ENCODE assay signal across 38 mouse cellular contexts in the genomic region with DNA sequence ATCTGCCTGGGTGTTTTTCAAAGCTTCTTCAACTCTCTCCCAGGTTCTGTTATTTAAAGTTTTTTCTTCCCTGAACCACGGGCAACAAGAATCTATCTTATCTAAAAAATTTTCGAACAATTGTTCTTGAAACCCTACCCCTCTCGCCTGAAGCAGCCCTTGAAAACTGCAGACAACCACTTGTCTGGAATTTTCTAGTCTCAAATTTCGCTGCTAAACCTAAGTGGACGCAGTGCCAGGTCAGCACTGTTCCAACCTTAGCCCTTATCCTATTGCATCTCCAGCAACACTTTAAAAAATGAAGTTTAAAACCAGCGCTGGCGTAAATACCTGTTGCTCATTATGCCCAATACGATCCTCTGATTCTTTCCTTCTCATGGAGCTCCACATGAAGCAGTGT. TPM values are rescaled to one million over a fixed set of nuclear protein-coding genes. Genes with fewer than 3 reads are reported as not detected.
"Had no signal": no experiment of that assay in that cellular context is flagged by ENCODE, and none has a peak within 500 bp of the region (broad histone marks: within the 10 kb centered on the region; RNA-seq: fewer than 3 reads in every experiment).

No protein-coding gene starts in this region.

- H3K27ac ChIP-seq: heart, adult 2 months; heart, embryonic 10.5 days; heart, embryonic 13.5 days; heart, embryonic 15.5 days; hindbrain, embryonic 10.5 days; hindbrain, embryonic 12.5 days; hindbrain, embryonic 13.5 days; hindbrain, embryonic 14.5 days; hindbrain, embryonic 15.5 days; hindbrain, postnatal 0 days; intestine, embryonic 15.5 days; kidney, embryonic 15.5 days; kidney, postnatal 0 days; layer of hippocampus, adult 2 months had no signal

- H3K9me3 ChIP-seq: heart, embryonic 10.5 days; heart, embryonic 12.5 days; heart, embryonic 13.5 days; heart, embryonic 15.5 days; hindbrain, embryonic 10.5 days; hindbrain, embryonic 12.5 days; hindbrain, embryonic 13.5 days; hindbrain, embryonic 15.5 days; intestine, embryonic 15.5 days; kidney, embryonic 15.5 days had no signal

- H3K27me3 ChIP-seq: heart, embryonic 12.5 days; heart, embryonic 13.5 days; heart, embryonic 15.5 days; hindbrain, embryonic 12.5 days; hindbrain, embryonic 13.5 days; hindbrain, embryonic 15.5 days; intestine, embryonic 15.5 days; kidney, embryonic 15.5 days had no signal

- ATAC-seq: hindbrain, embryonic 16.5 days; hindbrain, postnatal 0 days; inflammation-experienced regulatory T-cells, adult 6 months; intestine, embryonic 15.5 days; intestine, embryonic 16.5 days; intestine, postnatal 0 days had no signal

- H3K4me2 ChIP-seq: heart, embryonic 11.5 days; heart, embryonic 12.5 days; heart, embryonic 13.5 days; heart, embryonic 15.5 days; hindbrain, embryonic 12.5 days; hindbrain, embryonic 13.5 days; hindbrain, embryonic 14.5 days; hindbrain, embryonic 15.5 days; intestine, embryonic 15.5 days; kidney, embryonic 15.5 days had no signal

- DNase-seq: heart, adult 2 months; heart, postnatal 36 days; kidney, adult 11 months; kidney, adult 18-20 months; kidney, adult 2 months; kidney, adult 8-10 months; kidney, adult 9 months; kidney, postnatal 14 days; kidney, postnatal 25 days; kidney, postnatal 36 days; layer of hippocampus, adult 9-11 months had no signal

- H3K4me1 ChIP-seq: hindbrain, embryonic 10.5 days; hindbrain, embryonic 12.5 days; hindbrain, embryonic 13.5 days; hindbrain, embryonic 15.5 days; intestine, embryonic 15.5 days; kidney, embryonic 15.5 days had no signal

- H3K9ac ChIP-seq: heart, embryonic 12.5 days; heart, embryonic 13.5 days; heart, embryonic 15.5 days; hindbrain, embryonic 12.5 days; hindbrain, embryonic 13.5 days; hindbrain, embryonic 14.5 days; hindbrain, embryonic 15.5 days; intestine, embryonic 15.5 days; kidney, embryonic 15.5 days had no signal

- H3K4me3 ChIP-seq: heart, adult 2 months; heart, embryonic 10.5 days; heart, embryonic 12.5 days; heart, embryonic 13.5 days; heart, embryonic 15.5 days; hindbrain, embryonic 10.5 days; hindbrain, embryonic 12.5 days; hindbrain, embryonic 13.5 days; hindbrain, embryonic 15.5 days; intestine, embryonic 15.5 days; kidney, embryonic 15.5 days; layer of hippocampus, adult 2 months had no signal

- H3K36me3 ChIP-seq: heart, embryonic 10.5 days; heart, embryonic 12.5 days; heart, embryonic 13.5 days; heart, embryonic 15.5 days; hindbrain, embryonic 10.5 days; hindbrain, embryonic 12.5 days; hindbrain, embryonic 13.5 days; hindbrain, embryonic 15.5 days; intestine, embryonic 15.5 days; kidney, embryonic 15.5 days had no signal

RNA-seq across cellular contexts. Expression of a gene that starts 29.0 kb away (rescaled TPM):
- polyA plus RNA-seq: heart, adult 2 months; heart, embryonic 10.5 days; heart, embryonic 11.5 days; heart, embryonic 12.5 days; heart, embryonic 13.5 days; heart, embryonic 14.5 days; heart, embryonic 15.5 days; heart, embryonic 16.5 days; heart, postnatal 0 days; hindbrain, embryonic 10.5 days; hindbrain, embryonic 11.5 days; hindbrain, embryonic 12.5 days; hindbrain, embryonic 13.5 days; hindbrain, embryonic 14.5 days; hindbrain, embryonic 15.5 days; hindbrain, embryonic 16.5 days; hindbrain, postnatal 0 days; inflammation-experienced regulatory T-cells, adult 6 months; intestine, embryonic 14.5 days; intestine, embryonic 15.5 days; intestine, embryonic 16.5 days; intestine, postnatal 0 days; kidney, adult 2 months; kidney, embryonic 14.5 days; kidney, embryonic 15.5 days; kidney, embryonic 16.5 days; kidney, postnatal 0 days; large intestine, adult 2 months had no signal
